Mouse (Mus musculus) stomach, postnatal 0 days (tissue): Measurements from ENCODE around the gene Pcgf1.

Experiments used
- CTCF ChIP-seq: IDR thresholded peaks from 2 replicates; pipeline ENCODE4 v1.5.1; 2016; ENCODE audit warnings: antibody characterized with exemption, low read depth, mild to moderate bottlenecking, moderate library complexity
- EP300 ChIP-seq: optimal IDR thresholded peaks from 2 replicates; pipeline ENCODE3; 2016; ENCODE audit warnings: antibody characterized with exemption

DNA sequence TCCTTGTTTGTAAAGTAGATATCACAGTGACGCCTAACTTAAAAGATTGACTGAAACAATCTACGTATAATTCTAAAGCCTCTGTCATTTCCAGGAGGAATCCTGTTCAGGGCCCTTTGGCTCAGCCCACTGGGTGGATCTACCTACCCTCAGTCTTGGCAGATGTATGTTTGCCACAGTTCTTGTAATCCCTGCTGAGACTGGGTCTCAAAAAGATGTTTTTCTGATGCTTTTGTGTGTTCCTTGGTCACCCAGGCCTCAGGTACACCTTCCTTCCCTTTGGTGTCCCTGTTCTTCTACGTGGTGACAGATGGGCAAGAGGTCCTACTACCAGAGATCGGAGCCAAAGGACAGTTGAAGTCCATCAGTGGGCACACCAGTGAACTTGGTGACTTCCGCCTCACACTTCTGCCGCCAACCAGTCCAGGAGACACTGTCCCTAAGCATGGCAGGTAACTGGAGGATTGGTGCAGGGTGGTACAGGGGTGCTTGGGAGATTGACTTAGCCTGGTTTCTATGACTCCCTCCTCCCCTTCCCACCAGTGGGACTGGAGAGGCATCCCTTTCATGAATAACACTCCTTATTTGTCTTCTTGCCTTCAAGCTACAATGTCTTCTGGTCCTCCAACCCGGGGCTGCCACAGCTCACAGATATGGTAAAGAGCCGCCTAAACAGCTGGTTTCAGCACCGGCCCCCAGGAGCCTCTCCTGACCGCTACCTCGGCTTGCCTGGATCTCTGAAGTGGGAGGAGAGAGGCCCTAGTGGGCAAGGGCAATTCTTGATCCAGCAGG lies 38.9 kb downstream of the Pcgf1 start:
- TF ChIP-seq EP300 (no peak), CTCF (no peak)
